Mouse (Mus musculus) neural tube, embryonic 14.5 days (tissue): ENCODE data around the gene Ppm1h. TPM values are rescaled to one million over a fixed set of nuclear protein-coding genes. Genes with fewer than 3 reads are reported as not detected.
A peak's percentile ranks its signal among the peaks of the same experiment; 100 is the strongest.

Source experiments
- ATAC-seq: fragments of 200-750 bp; cut with Nextera tagmentation; 2 replicates; pipeline ENCODE4 v1.8.0; 2017; ENCODE audit warnings: low read depth, mild to moderate bottlenecking, moderate TSS enrichment, moderate library complexity
- H3K27ac ChIP-seq: fragments of 300-500 bp; sonication (generic); 2 replicates; pipeline ENCODE4 v1.5.1; 2014; ENCODE audit warnings: low read depth, mild to moderate bottlenecking, control low read depth, low read length, moderate library complexity, mixed read lengths
- H3K27me3 ChIP-seq: fragments of 300-500 bp; sonication (generic); 2 replicates; pipeline ENCODE4 v1.6.1; 2014; ENCODE audit warnings: low read length; ENCODE audit not compliant: control insufficient read depth, insufficient read depth
- H3K36me3 ChIP-seq: fragments of 300-500 bp; sonication (generic); 2 replicates; pipeline ENCODE4 v1.6.1; 2014; ENCODE audit warnings: low read length, mixed read lengths; ENCODE audit not compliant: control insufficient read depth, insufficient read depth
- H3K4me1 ChIP-seq: fragments of 300-500 bp; sonication (generic); 2 replicates; pipeline ENCODE4 v1.6.1; 2014; ENCODE audit warnings: low read length; ENCODE audit not compliant: control insufficient read depth, insufficient read depth
- H3K4me2 ChIP-seq: fragments of 300-500 bp; sonication (generic); 2 replicates; pipeline ENCODE4 v1.6.1; 2014; ENCODE audit warnings: mild to moderate bottlenecking, low read depth, low read length, control low read depth
- H3K4me3 ChIP-seq: fragments of 300-500 bp; sonication (generic); 2 replicates; pipeline ENCODE4 v1.5.1; 2014; ENCODE audit warnings: low read depth, low read length, control low read depth, mixed read lengths
- H3K9ac ChIP-seq: fragments of 300-500 bp; sonication (generic); replicated peaks from 2 replicates; pipeline ENCODE4 v1.6.1; 2014; ENCODE audit warnings: low read depth, mild to moderate bottlenecking, control low read depth, low read length, mixed read lengths
- H3K9me3 ChIP-seq: fragments of 300-500 bp; sonication (generic); 2 replicates; pipeline ENCODE4 v1.6.1; 2016; ENCODE audit warnings: low read length; ENCODE audit not compliant: control insufficient read depth
- WGBS: fragments of 180-500 bp; shearing (Covaris S2); extraction: QIAGEN DNeasy Blood & Tissue Kit; methylation state at CpG from one replicate; pipeline ENCODE4 v1.1.7; 2014; 5-methylcytosine and 5-hydroxymethylcytosine counted together
- microRNA counts: library from miRNA; unstranded; fragments of <30 nt; microRNA quantifications from one replicate; lab custom pipeline; 2016
- microRNA-seq: library from miRNA; unstranded; fragments of <30 nt; microRNA quantifications from one replicate; pipeline ENCODE4, GENCODE M21; 2016
- polyA plus RNA-seq: library from polyadenylated mRNA; unstranded; fragments of >200 nt; fragmentation: Nextera tagmentation; extraction: Ambion mirVana; gene quantifications from 2 replicates; pipeline ENCODE4 v1.2.1, GENCODE M21; 2014

Ppm1h gene
- polyA plus RNA-seq, 1 experiment from 2014 or later, result 41.5 TPM

GRCm38 (mm10) chr10:122991053-122991452, 312.5 kb downstream of the Ppm1h start:
- Histone ChIP-seq H3K27me3 (no peaks in the 10 kb centered on the region), H3K36me3 (peaks cover 19% of the 10 kb centered on the region), H3K9ac (no peak overlapping the region), H3K9me3 (no peaks in the 10 kb centered on the region), H3K27ac (peak overlapping the region; percentile 28), H3K4me3 (no peak overlapping the region), H3K4me1 (peaks cover 11% of the 10 kb centered on the region; the same call in 1 of the 2 replicates), H3K4me2 (no peak overlapping the region)
- ATAC-seq, result no peak
- WGBS, result 82% methylated on average over 9 of the region's 9 CpGs

- 89% methylated on average over 9 of the region's 9 CpGs for WGBS
- Histone ChIP-seq H3K4me1 (peaks cover 9% of the 10 kb centered on the region; the same call in 1 of the 2 replicates), H3K9ac (no peak overlapping the region), H3K36me3 (peaks cover 21% of the 10 kb centered on the region), H3K27ac (no peak overlapping the region), H3K27me3 (no peaks in the 10 kb centered on the region), H3K4me2 (no peak overlapping the region), H3K4me3 (no peak overlapping the region), H3K9me3 (no peaks in the 10 kb centered on the region)
- ATAC-seq, result no peak
These were observed 313.1 kb downstream of the Ppm1h start for GRCm38 (mm10) chr10:122991648-122992047.

- H3K4me1 ChIP-seq, result no peaks in the 10 kb centered on the region
- H3K4me3 ChIP-seq, result no peak overlapping the region
- no peak overlapping the region for H3K27ac ChIP-seq
- H3K36me3 ChIP-seq, result peaks cover 48% of the 10 kb centered on the region
- 83% methylated on average over 17 of the region's 17 CpGs for WGBS
- H3K27me3 ChIP-seq, result no peaks in the 10 kb centered on the region
- no peak overlapping the region for H3K9ac ChIP-seq
- H3K4me2 ChIP-seq, result no peak overlapping the region
- no peak for ATAC-seq
- no peaks in the 10 kb centered on the region for H3K9me3 ChIP-seq
These were observed 316.0 kb downstream of the Ppm1h start for GRCm38 (mm10) chr10:122994402-122995107.

MicroRNAs encoded within 50 kb of the gene (microRNA counts, 519-probe panel; counts per million panel counts)
- microRNA mmu-let-7i (lab: Ali Mortazavi, UCI), result 6,798 counts per million, percentile 95 among the panel's probes with 10 or more counts

Small RNA genes within 50 kb of the gene (microRNA-seq; reads per million reads assigned to microRNA genes)
- not detected for gene Mir6412
- not detected for gene Mir8104
- gene Mirlet7i, result 19,597 reads per million, percentile 98 among the genes with 10 or more reads in this experiment

Other genes starting within 250 kb of the Ppm1h start
- gene Avpr1a, start 230.3 kb upstream of the Ppm1h start, polyA plus RNA-seq, result 3.6 and 4.9 TPM in 2 replicates